Mouse (Mus musculus): Measurements from ENCODE around the gene Scarf2.

- TF ChIP-seq POU5F1 (IDR thresholded peaks at IDR 0.05; ENCODE audit: borderline replicate concordance, low read length) (no peak), CTCF (conservative IDR thresholded peaks at IDR 0.05; ENCODE audit: low read length) (peak; percentile 18; the same call in 1 of the 2 replicates)
Observed at GRCm38 (mm10) chr16:17831781-17832180, 34.7 kb downstream of the Scarf2 start.
